Mouse (Mus musculus) liver, embryonic 16.5 days (tissue): ENCODE measurements around the gene Akap7. TPM values are rescaled to one million over a fixed set of nuclear protein-coding genes. Genes with fewer than 3 reads are reported as not detected.

Experiments used
- ATAC-seq: fragments of 200-750 bp; cut with Nextera tagmentation; 2 replicates; pipeline ENCODE4 v1.8.0; 2017; ENCODE audit warnings: low read depth, mild to moderate bottlenecking, moderate number of reproducible peaks, moderate library complexity
- H3K27ac ChIP-seq: fragments of 300-500 bp; sonication (generic); 2 replicates; pipeline ENCODE4 v1.5.1; 2014; ENCODE audit warnings: mild to moderate bottlenecking, low read length
- H3K27me3 ChIP-seq: fragments of 300-500 bp; sonication (generic); 2 replicates; pipeline ENCODE4 v1.6.1; 2014; ENCODE audit warnings: low read depth, low read length, mixed read lengths; ENCODE audit not compliant: control insufficient read depth, insufficient read depth
- H3K36me3 ChIP-seq: fragments of 300-500 bp; sonication (generic); 2 replicates; pipeline ENCODE4 v1.6.1; 2014; ENCODE audit warnings: mild to moderate bottlenecking; ENCODE audit not compliant: control insufficient read depth, insufficient read depth
- H3K4me1 ChIP-seq: fragments of 300-500 bp; sonication (generic); 2 replicates; pipeline ENCODE4 v1.6.1; 2014; ENCODE audit warnings: low read depth, low read length, mixed read lengths; ENCODE audit not compliant: control insufficient read depth
- H3K4me2 ChIP-seq: fragments of 300-500 bp; sonication (generic); 2 replicates; pipeline ENCODE4 v1.6.1; 2014; ENCODE audit warnings: low read depth, low read length, mixed read lengths
- H3K4me3 ChIP-seq: fragments of 300-500 bp; sonication (generic); 2 replicates; pipeline ENCODE4 v1.5.1; 2014; ENCODE audit warnings: low read depth, mild to moderate bottlenecking, low read length
- H3K9ac ChIP-seq: fragments of 300-500 bp; sonication (generic); 2 replicates; pipeline ENCODE4 v1.6.1; 2014; ENCODE audit warnings: low read depth, low read length
- H3K9me3 ChIP-seq: fragments of 300-500 bp; sonication (generic); replicated peaks from 2 replicates; pipeline ENCODE4 v1.6.1; 2016; ENCODE audit warnings: low read length; ENCODE audit not compliant: control insufficient read depth
- WGBS: fragments of 180-500 bp; shearing (Covaris S2); extraction: QIAGEN DNeasy Blood & Tissue Kit; methylation state at CpG from one replicate; pipeline ENCODE4 v1.1.7; 2014; ENCODE audit not compliant: insufficient replicate concordance; 5-methylcytosine and 5-hydroxymethylcytosine counted together
- polyA plus RNA-seq: library from polyadenylated mRNA; unstranded; fragments of >200 nt; fragmentation: Nextera tagmentation; extraction: Ambion mirVana; gene quantifications from 2 replicates; pipeline ENCODE4 v1.2.1, GENCODE M21; 2015

The Akap7 gene
- polyA plus RNA-seq, 1 experiment from 2014 or later = 19.0 TPM

GRCm38 (mm10) chr10:25305146-25305545 lies 2.5 kb downstream of the Akap7 start:
- 65% methylated on average over 6 of the region's 6 CpGs for WGBS
- Histone ChIP-seq H3K9ac (no peak overlapping the region), H3K4me3 (no peak overlapping the region), H3K27ac (no peak overlapping the region), H3K4me1 (peaks cover 6% of the 10 kb centered on the region), H3K36me3 (no peaks in the 10 kb centered on the region), H3K4me2 (no peak overlapping the region), H3K27me3 (no peaks in the 10 kb centered on the region), H3K9me3 (no peaks in the 10 kb centered on the region)
- ATAC-seq = no peak

- Histone ChIP-seq H3K4me3 (no peak overlapping the region), H3K4me1 (peaks cover 11% of the 10 kb centered on the region), H3K4me2 (no peak overlapping the region), H3K9ac (no peak overlapping the region), H3K27ac (no peak overlapping the region), H3K27me3 (no peaks in the 10 kb centered on the region), H3K9me3 (no peaks in the 10 kb centered on the region), H3K36me3 (no peaks in the 10 kb centered on the region)
- WGBS = 85% methylated on average over 2 of the region's 2 CpGs
- no peak for ATAC-seq
Measured at GRCm38 (mm10) chr10:25304608-25305007, 3.1 kb downstream of the Akap7 start.

- no peaks in the 10 kb centered on the region for H3K9me3 ChIP-seq
- H3K27me3 ChIP-seq = no peaks in the 10 kb centered on the region
- peak; percentile 79 for ATAC-seq
- H3K9ac ChIP-seq = peak overlapping the region; percentile 84
- peak overlapping the region; percentile 93 for H3K27ac ChIP-seq
- H3K36me3 ChIP-seq = no peaks in the 10 kb centered on the region
- 36% methylated on average over 15 of the region's 15 CpGs for WGBS
- peak overlapping the region; percentile 79 for H3K4me2 ChIP-seq
- peak overlapping the region; percentile 81 for H3K4me3 ChIP-seq
- H3K4me1 ChIP-seq = peaks cover 34% of the 10 kb centered on the region
Measured at GRCm38 (mm10) chr10:25299031-25299529, 8.6 kb downstream of the Akap7 start.

GRCm38 (mm10) chr10:25298264-25298671 lies 9.4 kb downstream of the Akap7 start:
- Histone ChIP-seq H3K27me3 (no peaks in the 10 kb centered on the region), H3K27ac (peak overlapping the region; percentile 93), H3K9me3 (no peaks in the 10 kb centered on the region), H3K9ac (peak overlapping the region; percentile 84), H3K36me3 (no peaks in the 10 kb centered on the region), H3K4me2 (peak overlapping the region; percentile 79), H3K4me1 (peaks cover 34% of the 10 kb centered on the region), H3K4me3 (peak overlapping the region; percentile 81)
- ATAC-seq = peak; percentile 44
- 31% methylated on average over 4 of the region's 4 CpGs for WGBS

- Histone ChIP-seq H3K9me3 (no peaks in the 10 kb centered on the region), H3K4me2 (peak overlapping the region; percentile 79), H3K27me3 (no peaks in the 10 kb centered on the region), H3K4me3 (peak overlapping the region; percentile 81), H3K27ac (peak overlapping the region; percentile 93), H3K9ac (peak overlapping the region; percentile 84), H3K36me3 (no peaks in the 10 kb centered on the region), H3K4me1 (peaks cover 34% of the 10 kb centered on the region)
- whole genome bisulfite sequencing = 16% methylated on average over 12 of the region's 12 CpGs
- no peak for ATAC-seq
Measured at GRCm38 (mm10) chr10:25297666-25298263, 9.9 kb downstream of the Akap7 start.

GRCm38 (mm10) chr10:25296657-25297369 lies 10.9 kb downstream of the Akap7 start:
- H3K27me3 ChIP-seq = no peaks in the 10 kb centered on the region
- H3K4me2 ChIP-seq = peak overlapping the region; percentile 79
- H3K27ac ChIP-seq = peak overlapping the region; percentile 93
- peak; percentile 72 for ATAC-seq
- peak overlapping the region; percentile 81 for H3K4me3 ChIP-seq
- WGBS = under 1% methylated on average over 66 of the region's 81 CpGs
- no peaks in the 10 kb centered on the region for H3K9me3 ChIP-seq
- H3K4me1 ChIP-seq = peaks cover 34% of the 10 kb centered on the region
- H3K9ac ChIP-seq = peak overlapping the region; percentile 84
- no peaks in the 10 kb centered on the region for H3K36me3 ChIP-seq

- Histone ChIP-seq H3K4me3 (peak overlapping the region; percentile 81), H3K9ac (peak overlapping the region; percentile 84), H3K27me3 (no peaks in the 10 kb centered on the region), H3K27ac (peak overlapping the region; percentile 93), H3K4me1 (peaks cover 34% of the 10 kb centered on the region), H3K4me2 (peak overlapping the region; percentile 79), H3K36me3 (no peaks in the 10 kb centered on the region), H3K9me3 (no peaks in the 10 kb centered on the region)
- no peak for ATAC-seq
- WGBS = 54% methylated on average over 8 of the region's 8 CpGs
Measured at GRCm38 (mm10) chr10:25296286-25296656, 11.4 kb downstream of the Akap7 start.

GRCm38 (mm10) chr10:25295836-25296235 lies 11.8 kb downstream of the Akap7 start:
- 83% methylated on average over 9 of the region's 9 CpGs for WGBS
- ATAC-seq = no peak
- Histone ChIP-seq H3K36me3 (no peaks in the 10 kb centered on the region), H3K4me3 (no peak overlapping the region), H3K4me1 (peaks cover 34% of the 10 kb centered on the region), H3K27me3 (no peaks in the 10 kb centered on the region), H3K9me3 (no peaks in the 10 kb centered on the region), H3K9ac (no peak overlapping the region), H3K27ac (peak overlapping the region; percentile 40; the same call in 1 of the 2 replicates), H3K4me2 (peak overlapping the region; percentile 79; the same call in 1 of the 2 replicates)

GRCm38 (mm10) chr10:25294999-25295398 lies 12.7 kb downstream of the Akap7 start:
- peaks cover 27% of the 10 kb centered on the region for H3K4me1 ChIP-seq

More at GRCm38 (mm10) chr10:25294999-25295398, 12.7 kb downstream of the Akap7 start:
- ATAC-seq = no peak
- Histone ChIP-seq H3K4me2 (no peak overlapping the region), H3K9ac (no peak overlapping the region), H3K4me3 (no peak overlapping the region), H3K27me3 (no peaks in the 10 kb centered on the region), H3K9me3 (no peaks in the 10 kb centered on the region), H3K27ac (peak overlapping the region; percentile 26; the same call in 1 of the 2 replicates), H3K36me3 (no peaks in the 10 kb centered on the region)
- 51% methylated on average over 7 of the region's 7 CpGs for WGBS
